Mouse (Mus musculus) cortical plate, adult 2 months (tissue): Measurements from ENCODE around the gene Ccl20.

Experiments
- CTCF ChIP-seq: fragments of 200-500 bp; IDR thresholded peaks from 2 replicates; pipeline ENCODE4 v1.5.1; 2011; ENCODE audit warnings: mild to moderate bottlenecking, control low read depth, low read length; ENCODE audit not compliant: insufficient read depth; ENCODE audit errors: extremely low read depth
- POLR2A ChIP-seq: fragments of 200-500 bp; IDR thresholded peaks from 2 replicates; pipeline ENCODE4 v1.6.1; 2011; ENCODE audit warnings: mild to moderate bottlenecking, low read length, control low read depth; ENCODE audit not compliant: insufficient read depth; ENCODE audit errors: extremely low read depth

- TF ChIP-seq CTCF, result no peak
- no peak for TF ChIP-seq POLR2A
These were observed 22.2 kb downstream of the Ccl20 start for GRCm38 (mm10) chr1:83138721-83139120.
